Mouse (Mus musculus) embryonic stem cell, embryonic (primary cell): Measurements from ENCODE around the gene Elf2.

Source experiments
- CTCF ChIA-PET, 4 experiments: fragments of 300-600 bp in 2 of 4; fragments of 350-600 bp in 2 of 4; sonication (Branson Sonifier 250); formaldehyde crosslinking; loops; one replicate each; lab custom pipeline; 2022; ENCODE audit warnings: inconsistent platforms in 2 of 4; lab: Charles Lee
- POLR2A ChIA-PET, 4 experiments: fragments of 300-600 bp in 2 of 4; fragments of 350-600 bp in 2 of 4; sonication (Branson Sonifier 250); formaldehyde crosslinking; loops; one replicate each; lab custom pipeline; 2022; ENCODE audit warnings: antibody characterized with exemption in 4 of 4, inconsistent platforms in 1 of 4; lab: Charles Lee

Gene Elf2

DNA sequence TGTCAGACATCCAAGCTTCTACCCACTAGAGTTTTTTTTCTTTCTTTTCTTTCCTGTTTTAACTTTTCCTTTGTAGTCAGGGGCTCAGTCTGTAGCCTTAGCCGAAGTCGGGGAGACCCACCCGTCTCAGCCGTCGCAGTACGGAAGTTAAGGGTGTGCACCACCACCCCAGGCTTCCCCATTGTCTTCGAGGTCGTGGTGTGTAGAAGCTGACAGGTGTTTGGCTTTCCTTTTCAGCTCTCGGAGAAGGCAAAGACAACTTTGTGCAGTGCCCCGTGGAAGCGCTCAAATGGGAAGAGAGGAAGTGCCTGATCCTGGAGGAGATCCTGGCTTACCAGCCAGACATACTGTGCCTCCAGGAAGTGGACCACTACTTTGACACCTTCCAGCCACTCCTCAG is 91.0 kb downstream of the Elf2 start:
- ChIA-PET POLR2A (interaction anchor here in 2 of 4 experiments (0.6 to 5.5 kb wide), 13 partner anchors 11 to 109 kb away, joined by 3 to 41 read pairs (median 5); partner anchors contain the start of gene Noct (in 1 of the 2)), CTCF (interaction anchor here in 3 of 4 experiments (1.0 to 5.3 kb wide), 5 partner anchors 15 to 101 kb away, joined by 3 to 60 read pairs (median 3); no protein-coding TSS in a partner anchor)

DNA sequence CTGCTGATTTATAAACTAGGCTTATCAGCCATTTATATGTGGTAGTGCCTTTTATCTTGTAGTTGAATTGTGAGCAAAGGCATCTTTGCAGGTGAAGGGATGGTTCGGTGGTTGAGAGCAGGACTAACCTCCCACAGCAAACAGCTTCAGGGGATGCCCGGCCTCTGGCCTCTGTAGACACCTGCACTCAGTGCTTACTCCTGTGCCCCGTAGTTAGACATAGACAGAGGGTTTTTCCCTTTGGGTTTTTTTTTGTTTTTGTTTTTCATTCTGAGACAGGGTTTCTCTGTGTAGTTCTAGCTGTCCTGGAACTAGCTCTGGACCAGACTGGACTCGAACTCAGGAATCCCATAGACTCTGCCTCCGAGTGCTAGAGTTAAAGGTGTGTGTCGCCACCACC is 91.9 kb downstream of the Elf2 start:
- POLR2A ChIA-PET: interaction anchor here in 3 of 4 experiments (0.5 to 5.5 kb wide), 21 partner anchors 9 to 148 kb away, joined by 3 to 41 read pairs (median 5); partner anchors contain the start of genes Mgarp (in 1 of the 3) and Noct (in 1 of the 3)

DNA sequence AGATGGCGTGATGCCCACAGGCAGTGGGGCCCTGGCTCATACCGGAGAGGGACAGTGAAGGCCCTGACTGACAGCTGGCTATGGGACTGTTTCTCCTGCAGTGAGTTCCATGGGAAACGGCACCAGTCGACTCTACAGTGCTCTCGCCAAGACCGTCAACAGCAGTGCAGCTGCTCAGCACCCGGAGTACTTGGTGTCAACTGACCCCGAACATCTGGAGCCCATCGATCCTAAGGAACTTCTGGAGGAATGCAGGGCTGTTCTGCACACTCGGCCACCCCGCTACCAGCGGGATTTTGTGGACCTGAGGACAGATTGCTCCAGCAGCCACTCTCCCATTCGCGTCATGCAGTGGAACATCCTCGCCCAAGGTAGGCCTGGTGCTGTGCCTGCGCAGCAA is 92.8 kb downstream of the Elf2 start:
- POLR2A ChIA-PET: interaction anchor here (0.7 to 5.5 kb wide), 15 partner anchors 9 to 149 kb away, joined by 3 to 41 read pairs (median 4); partner anchors contain the start of gene Mgarp (in 1 of the 4)
- CTCF ChIA-PET: interaction anchor here in 3 of 4 experiments (0.7 to 5.3 kb wide), 10 partner anchors 11 to 161 kb away, joined by 3 to 60 read pairs (median 4); partner anchors contain the start of gene Ndufc1 (in 1 of the 3)

More for the DNA sequence above, 91.9 kb downstream of the Elf2 start:
- CTCF ChIA-PET: interaction anchor here (0.8 to 5.3 kb wide), 10 partner anchors 14 to 160 kb away, joined by 3 to 60 read pairs (median 4); partner anchors contain the start of gene Ndufc1 (in 1 of the 4)

DNA sequence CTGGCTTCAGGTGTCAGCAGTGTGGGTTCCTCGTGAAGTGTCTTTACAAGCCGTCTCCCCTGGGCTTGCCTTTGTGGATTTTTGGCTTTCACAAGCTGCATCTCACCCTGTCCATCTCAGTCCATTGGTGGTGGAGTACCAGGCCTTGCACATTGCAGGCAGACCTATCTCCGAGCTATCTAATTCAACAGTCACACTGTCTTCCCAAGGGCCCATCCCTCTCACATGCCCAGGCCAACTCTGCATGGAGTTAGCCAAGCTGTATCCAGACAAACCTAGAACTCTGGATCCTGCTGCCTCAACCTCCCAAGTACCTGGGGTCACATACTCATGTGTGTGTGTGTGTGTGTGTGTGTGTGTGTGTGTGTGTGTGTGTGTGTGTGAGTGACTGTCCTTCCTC is 100.9 kb downstream of the Elf2 start:
- ChIA-PET CTCF (interaction anchor here in 1 of 4 experiments (1.0 kb wide), 1 partner anchor 11 kb away, joined by 3 read pairs; no protein-coding TSS in a partner anchor), POLR2A (interaction anchor here in 2 of 4 experiments (1.1 to 2.8 kb wide), 2 partner anchors 8 to 12 kb away, joined by 4 to 14 read pairs; no protein-coding TSS in a partner anchor)

DNA sequence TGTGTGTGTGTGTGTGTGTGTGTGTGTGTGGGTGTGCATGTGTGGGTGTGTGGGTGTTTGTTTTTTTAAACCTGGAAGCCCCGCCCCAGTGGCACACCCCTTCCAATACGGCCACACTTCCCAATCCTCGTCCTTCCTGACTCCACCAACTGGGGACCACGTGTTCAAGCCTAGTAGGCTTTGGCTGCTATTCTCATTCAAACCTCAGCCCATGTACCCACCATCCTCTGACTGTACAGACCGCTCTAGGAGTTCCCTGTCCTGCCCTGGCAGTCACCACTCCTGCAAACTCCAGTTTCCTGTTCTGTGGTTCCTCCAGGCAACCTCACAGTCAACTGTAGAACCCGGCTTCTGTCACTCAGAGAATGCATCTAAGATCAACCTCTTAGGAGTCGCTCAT is 101.9 kb downstream of the Elf2 start:
- POLR2A ChIA-PET: interaction anchor here in 2 of 4 experiments (0.7 to 2.8 kb wide), 6 partner anchors 9 to 123 kb away, joined by 3 to 29 read pairs (median 4); no protein-coding TSS in a partner anchor
- CTCF ChIA-PET: interaction anchor here in 2 of 4 experiments (0.6 to 0.8 kb wide), 2 partner anchors 8 to 51 kb away, joined by 3 to 4 read pairs; no protein-coding TSS in a partner anchor

DNA sequence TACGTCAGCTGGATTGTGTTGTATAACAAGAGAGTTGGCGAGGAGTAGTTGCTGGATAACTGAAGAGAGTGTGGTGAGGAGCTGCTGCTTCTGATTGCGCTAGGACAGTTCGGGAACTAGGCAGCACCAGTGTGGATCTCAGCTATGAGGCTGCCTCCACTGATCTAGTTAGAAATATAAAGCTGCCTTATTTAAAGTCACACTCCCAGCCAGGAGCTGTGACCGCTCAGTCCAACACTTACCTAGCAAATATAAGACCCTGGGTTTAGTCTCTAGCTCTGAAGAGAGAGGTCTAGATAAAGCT is 105.8 kb downstream of the Elf2 start:
- POLR2A ChIA-PET: interaction anchor here (0.6 to 3.9 kb wide), 40 partner anchors 9 to 249 kb away, joined by 3 to 41 read pairs (median 4); partner anchors contain the start of genes Noct (in 3 of the 4), Mgarp (in 1 of the 4) and Rab33b (in 1 of the 4)

DNA sequence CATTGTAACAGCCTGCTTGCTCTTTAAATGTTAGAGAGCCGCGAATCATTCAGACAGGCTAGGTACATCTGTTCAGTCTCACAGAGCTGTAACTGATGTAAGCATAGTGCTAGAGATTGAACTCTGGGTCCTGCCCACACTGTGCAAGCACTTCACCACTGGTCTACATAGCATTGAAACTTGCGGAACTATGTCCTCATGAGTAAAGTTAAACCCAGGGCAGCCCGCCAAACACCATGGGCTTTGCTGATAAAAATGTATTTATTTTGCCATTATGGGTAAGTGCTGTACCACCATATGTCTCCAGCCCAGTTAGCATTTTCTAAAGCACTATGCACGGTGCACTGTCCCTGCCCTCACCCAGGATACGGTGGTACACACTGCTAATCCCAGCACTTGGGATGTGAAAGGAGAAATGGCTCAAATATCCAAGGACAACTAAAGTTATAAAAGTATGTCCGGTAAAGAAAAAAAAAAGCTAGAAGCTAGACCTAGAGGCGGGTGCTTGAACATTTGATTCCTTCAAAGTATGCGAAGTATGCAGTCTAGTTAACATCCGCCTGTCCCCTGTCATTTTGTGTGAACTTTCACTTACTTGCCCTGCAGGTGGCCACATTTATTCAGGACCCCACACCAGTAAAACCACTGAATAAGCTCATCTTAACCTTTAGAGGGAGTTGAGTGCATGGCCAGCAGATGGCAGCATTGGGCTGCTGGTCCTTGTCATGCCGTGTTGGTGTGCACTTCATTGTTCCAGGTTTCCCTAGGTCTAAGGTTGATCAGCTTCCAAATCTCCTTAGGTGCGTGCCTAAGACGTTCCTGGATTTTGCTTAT is 106.3 kb downstream of the Elf2 start:
- ChIA-PET POLR2A (interaction anchor here (0.5 to 3.9 kb wide), 45 partner anchors 8 to 249 kb away, joined by 3 to 41 read pairs (median 4); partner anchors contain the start of genes Noct (in 3 of the 4), Mgarp (in 1 of the 4) and Rab33b (in 1 of the 4)), CTCF (interaction anchor here (0.5 to 2.8 kb wide), 109 partner anchors 10 to 990 kb away, joined by 3 to 60 read pairs (median 4); partner anchors contain the start of genes Noct (in 4 of the 4), Elf2 (in 1 of the 4) and Ndufc1 (in 1 of the 4))

More for the DNA sequence above, 105.8 kb downstream of the Elf2 start:
- CTCF ChIA-PET: interaction anchor here (0.6 to 2.8 kb wide), 95 partner anchors 10 to 990 kb away, joined by 3 to 60 read pairs (median 4); partner anchors contain the start of genes Noct (in 4 of the 4), Elf2 (in 1 of the 4) and Ndufc1 (in 1 of the 4)

DNA sequence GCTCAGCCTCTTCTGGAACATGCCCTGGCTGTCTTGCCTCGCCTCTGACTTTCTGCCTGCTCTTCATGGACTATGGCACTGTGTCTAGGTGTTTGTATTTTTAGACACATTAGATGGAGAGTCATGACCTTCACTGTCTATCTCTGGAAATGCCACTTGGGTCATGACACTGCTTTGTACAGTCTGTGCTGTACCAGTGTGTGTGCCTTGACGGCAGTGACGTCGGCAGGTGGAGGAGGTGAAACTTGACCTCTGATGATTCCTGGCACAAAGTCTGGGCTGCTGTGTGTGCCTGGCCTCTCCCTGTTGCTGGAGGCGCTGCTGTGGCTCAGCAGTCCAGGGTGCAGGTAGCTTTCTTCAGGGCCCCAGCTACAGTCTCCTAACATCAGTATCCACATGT is 107.0 kb downstream of the Elf2 start:
- ChIA-PET POLR2A (interaction anchor here in 3 of 4 experiments (1.0 to 3.9 kb wide), 15 partner anchors 9 to 201 kb away, joined by 3 to 41 read pairs (median 6); partner anchors contain the start of gene Noct (in 2 of the 3)), CTCF (interaction anchor here in 3 of 4 experiments (1.1 to 2.7 kb wide), 12 partner anchors 9 to 122 kb away, joined by 4 to 60 read pairs (median 8); partner anchors contain the start of gene Noct (in 2 of the 3))

DNA sequence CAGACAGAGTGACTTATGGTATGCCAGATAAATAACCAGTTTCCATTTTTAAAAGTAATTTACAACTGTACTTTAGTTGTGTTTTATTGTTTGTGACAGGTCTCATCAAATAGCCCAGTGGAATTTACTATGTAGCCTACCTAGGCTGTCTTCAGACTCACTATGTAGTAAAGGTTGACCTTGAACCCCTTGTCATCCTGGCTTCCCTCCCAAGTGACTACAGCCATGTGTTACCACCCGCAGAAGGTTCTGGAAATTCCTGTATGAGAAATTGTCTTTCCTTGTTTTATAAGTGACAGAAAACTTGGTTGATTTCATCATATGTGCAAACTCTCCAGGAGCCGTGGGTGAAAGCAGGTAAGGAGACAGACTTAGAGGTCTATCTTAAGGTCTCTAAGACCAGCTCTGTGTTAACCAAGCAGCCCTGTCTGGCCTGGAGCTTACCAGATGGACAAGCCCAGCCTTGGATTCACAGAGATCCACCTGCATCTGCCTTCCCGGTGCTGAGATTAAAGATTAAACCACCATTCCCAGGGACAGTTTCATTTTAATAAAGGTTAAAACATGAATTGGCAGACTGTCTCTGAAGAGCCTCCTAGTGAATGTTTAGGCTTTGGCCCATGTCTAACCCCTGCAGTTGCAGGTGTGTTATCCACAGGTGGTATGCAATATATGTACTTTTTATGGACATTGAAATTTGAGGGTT is 108.1 kb downstream of the Elf2 start:
- ChIA-PET CTCF (interaction anchor here in 1 of 4 experiments (0.6 to 1.5 kb wide), 2 partner anchors 18 to 121 kb away, joined by 3 read pairs; no protein-coding TSS in a partner anchor), POLR2A (interaction anchor here in 1 of 4 experiments (3.9 kb wide), 1 partner anchor 17 kb away, joined by 41 read pairs; no protein-coding TSS in a partner anchor)

DNA sequence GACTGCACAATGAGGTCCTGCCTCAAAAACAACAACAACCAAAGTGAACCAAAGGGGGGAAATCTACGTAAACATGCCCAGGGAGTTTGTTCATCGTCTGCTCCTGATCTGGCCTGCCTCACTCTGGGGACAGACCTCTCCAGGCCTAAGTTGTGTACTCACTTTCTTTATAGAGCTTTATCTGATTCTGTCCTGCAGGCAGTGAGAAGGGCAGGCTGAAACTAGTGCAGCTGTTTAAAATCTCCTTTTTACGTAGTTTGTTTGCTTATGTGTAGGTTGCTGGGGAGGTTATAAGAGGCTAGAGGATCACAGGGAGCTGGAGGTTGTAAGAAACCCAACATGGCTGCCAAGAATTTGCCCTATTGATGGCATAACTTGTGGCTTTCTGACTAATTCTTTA is 109.0 kb downstream of the Elf2 start:
- ChIA-PET CTCF (interaction anchor here in 1 of 4 experiments (1.5 kb wide), 1 partner anchor 19 kb away, joined by 3 read pairs; no protein-coding TSS in a partner anchor), POLR2A (interaction anchor here in 1 of 4 experiments (0.8 kb wide), 1 partner anchor 31 kb away, joined by 3 read pairs; no protein-coding TSS in a partner anchor)

DNA sequence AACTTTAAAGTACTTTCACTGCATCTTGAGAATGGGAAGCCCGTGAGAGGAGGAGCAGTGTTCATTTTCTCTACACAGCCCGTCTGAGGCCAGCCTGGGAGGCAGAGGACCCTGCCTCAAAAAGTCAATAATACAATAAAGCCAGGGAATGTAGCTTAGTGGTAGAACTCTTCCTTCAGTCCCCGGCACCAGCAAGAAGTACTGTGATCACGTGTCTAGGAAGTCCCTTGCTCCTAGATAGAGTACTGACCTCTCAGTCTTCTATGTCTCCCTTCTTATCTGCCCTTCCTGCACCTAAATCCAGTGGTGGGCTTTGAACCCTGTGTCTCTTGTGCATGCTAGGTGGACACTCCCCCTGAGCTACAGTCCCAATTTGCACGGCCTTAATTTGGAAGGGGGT is 109.6 kb downstream of the Elf2 start:
- CTCF ChIA-PET: interaction anchor here in 1 of 4 experiments (1.0 to 1.5 kb wide), 2 partner anchors 19 to 120 kb away, joined by 3 read pairs; no protein-coding TSS in a partner anchor
- POLR2A ChIA-PET: interaction anchor here in 1 of 4 experiments (0.8 kb wide), 1 partner anchor 31 kb away, joined by 3 read pairs; no protein-coding TSS in a partner anchor

DNA sequence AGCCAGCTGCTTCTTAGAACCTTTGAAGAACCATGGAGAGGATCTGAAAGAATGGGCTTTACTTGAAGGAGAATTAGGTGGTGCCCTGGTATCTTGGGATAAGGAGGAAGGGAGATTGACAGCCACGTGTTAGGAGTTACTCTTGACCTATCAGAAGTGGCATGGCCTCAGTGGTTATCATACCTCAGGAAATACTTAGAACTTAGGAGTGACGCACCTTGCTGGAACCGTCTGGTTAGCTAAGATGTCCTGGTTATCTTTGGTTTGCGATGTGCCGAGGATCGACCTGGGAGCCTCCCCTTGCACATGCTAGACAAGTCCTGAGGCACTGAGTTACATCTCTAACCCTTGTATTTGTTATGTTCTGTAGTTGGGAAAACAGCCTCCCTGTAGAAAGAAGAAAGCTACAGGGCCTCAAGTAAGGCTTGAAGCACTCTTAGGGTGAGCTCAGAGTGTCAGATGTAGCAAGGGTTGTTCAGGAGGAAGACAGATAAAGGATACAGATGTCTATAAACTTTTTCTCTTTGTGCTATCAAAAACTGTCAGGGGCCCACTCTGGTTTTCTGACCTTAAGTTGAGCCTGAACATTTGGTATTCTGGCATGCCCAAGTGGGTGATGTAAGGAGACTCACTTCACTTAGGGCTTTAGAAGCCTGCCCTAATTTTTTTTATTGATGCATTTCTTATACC is 110.2 kb downstream of the Elf2 start:
- POLR2A ChIA-PET: interaction anchor here in 2 of 4 experiments (0.6 to 1.4 kb wide), 3 partner anchors 13 to 30 kb away, joined by 3 read pairs; no protein-coding TSS in a partner anchor
- CTCF ChIA-PET: interaction anchor here in 2 of 4 experiments (0.5 to 1.3 kb wide), 4 partner anchors 21 to 127 kb away, joined by 3 read pairs; no protein-coding TSS in a partner anchor

DNA sequence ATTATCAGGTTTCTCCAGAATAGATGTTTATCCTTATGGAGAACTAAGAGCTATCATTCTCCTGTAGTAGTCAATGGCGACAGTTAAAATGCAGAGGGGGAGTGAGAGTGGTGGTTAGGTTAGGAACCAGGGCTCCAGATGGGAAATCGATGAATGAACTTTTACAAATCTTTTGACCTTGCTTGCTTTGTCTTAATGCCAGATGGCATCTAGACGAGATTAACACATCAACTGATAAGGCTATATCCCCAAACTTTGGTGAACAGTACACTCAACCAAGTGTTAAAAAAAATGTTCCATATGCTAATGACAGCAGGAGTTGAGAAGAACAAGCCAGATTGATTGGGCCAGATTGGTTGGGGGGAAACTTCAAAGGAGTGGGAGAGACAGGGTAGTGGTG is 111.2 kb downstream of the Elf2 start:
- CTCF ChIA-PET: interaction anchor here in 2 of 4 experiments (0.5 to 2.3 kb wide), 5 partner anchors 20 to 172 kb away, joined by 3 to 9 read pairs (median 3); no protein-coding TSS in a partner anchor
- POLR2A ChIA-PET: interaction anchor here in 2 of 4 experiments (1.0 to 1.7 kb wide), 7 partner anchors 8 to 137 kb away, joined by 3 to 7 read pairs (median 3); no protein-coding TSS in a partner anchor

DNA sequence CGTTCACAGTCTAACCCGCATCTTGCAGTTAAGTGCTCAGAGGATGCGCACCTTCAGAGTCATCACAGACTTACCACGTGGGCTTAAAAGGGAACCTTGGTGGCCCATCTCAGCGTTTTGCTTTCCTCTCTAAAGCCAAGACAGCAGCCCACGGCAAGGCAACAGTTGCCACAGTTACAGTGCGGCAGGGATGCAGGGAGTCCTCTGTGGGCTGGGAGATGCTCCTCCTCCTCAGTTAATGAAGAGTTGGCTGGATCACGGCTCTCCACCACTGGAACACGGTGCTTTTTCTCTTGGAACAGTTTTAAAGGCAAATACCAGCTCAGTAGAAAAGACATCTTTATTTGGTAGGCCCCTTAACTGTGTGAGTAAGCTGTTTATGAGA is 111.7 kb downstream of the Elf2 start:
- CTCF ChIA-PET: interaction anchor here in 2 of 4 experiments (0.7 to 2.3 kb wide), 8 partner anchors 11 to 278 kb away, joined by 3 to 9 read pairs (median 3); no protein-coding TSS in a partner anchor

DNA sequence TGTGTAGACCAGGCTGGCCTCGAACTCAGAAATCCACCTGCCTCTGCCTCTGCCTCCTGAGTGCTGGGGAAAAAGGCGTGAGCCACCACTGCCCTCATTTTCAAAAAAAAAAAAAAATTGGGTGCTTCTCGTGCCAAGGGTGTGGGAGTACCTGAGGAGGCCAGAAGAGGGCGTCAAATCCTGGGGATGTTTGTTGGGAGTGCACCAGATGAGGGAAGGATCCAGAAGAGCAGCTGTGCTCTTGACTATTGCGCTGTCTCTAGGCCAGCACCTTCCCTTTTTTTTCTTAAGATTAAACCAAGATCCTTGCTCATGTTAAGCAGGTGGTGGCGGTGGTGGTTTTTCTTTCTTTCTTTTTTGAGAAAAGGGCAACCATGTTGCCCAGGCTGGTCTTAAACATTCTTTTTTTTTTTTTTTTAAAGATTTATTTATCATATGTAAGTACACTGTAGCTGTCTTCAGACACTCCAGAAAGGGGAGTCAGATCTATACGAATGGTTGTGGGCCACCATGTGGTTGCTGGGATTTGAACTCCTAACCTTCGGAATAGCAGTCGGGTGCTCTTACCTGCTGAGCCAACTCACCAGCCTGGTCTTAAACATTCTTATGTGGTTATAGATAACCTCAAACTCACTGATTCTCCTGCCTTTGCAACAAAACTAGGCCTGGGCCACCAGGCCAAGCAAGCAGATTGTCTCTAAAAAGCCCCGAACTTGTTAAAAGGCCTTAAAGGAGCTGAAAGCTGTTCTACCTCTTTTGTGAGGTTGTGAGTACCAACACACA is 112.2 kb downstream of the Elf2 start:
- POLR2A ChIA-PET: interaction anchor here (0.7 to 1.7 kb wide), 10 partner anchors 13 to 368 kb away, joined by 3 to 7 read pairs (median 3); no protein-coding TSS in a partner anchor

More for the DNA sequence above, 111.7 kb downstream of the Elf2 start:
- POLR2A ChIA-PET: interaction anchor here in 2 of 4 experiments (1.0 to 1.7 kb wide), 7 partner anchors 9 to 137 kb away, joined by 3 to 7 read pairs (median 3); no protein-coding TSS in a partner anchor

More for the DNA sequence above, 112.2 kb downstream of the Elf2 start:
- CTCF ChIA-PET: interaction anchor here in 3 of 4 experiments (0.6 to 2.3 kb wide), 19 partner anchors 11 to 1789 kb away, joined by 3 to 9 read pairs (median 3); partner anchors contain the start of gene Rab33b (in 1 of the 3)
